Mouse (Mus musculus): Measurements from ENCODE around the gene Ttc34.

The Ttc34 gene

DNA sequence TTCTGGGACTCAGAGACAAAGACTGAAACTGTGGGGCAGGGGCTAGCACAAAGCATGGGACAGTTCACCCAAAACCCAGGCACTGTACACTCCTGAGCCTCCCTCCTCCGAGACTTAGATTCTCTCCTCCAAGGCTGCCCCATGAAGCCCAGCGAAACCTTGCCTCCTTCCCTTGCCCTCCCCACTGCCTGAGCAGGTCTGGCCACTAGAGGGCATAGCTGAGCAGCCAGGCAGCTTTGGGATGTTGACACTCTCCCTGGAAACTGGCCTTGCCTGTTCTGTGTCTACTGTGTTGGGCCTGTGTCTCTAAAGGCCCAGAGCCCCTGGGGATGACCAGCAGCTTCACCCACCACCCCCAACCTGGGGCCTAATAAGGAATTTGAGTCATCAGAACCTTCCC, at the start of gene Ttc34:
Gene Ttc34, plus strand, starts transcription at position 290 of the 400 bp plus-strand sequence.
- DNase-seq = no peak

DNA sequence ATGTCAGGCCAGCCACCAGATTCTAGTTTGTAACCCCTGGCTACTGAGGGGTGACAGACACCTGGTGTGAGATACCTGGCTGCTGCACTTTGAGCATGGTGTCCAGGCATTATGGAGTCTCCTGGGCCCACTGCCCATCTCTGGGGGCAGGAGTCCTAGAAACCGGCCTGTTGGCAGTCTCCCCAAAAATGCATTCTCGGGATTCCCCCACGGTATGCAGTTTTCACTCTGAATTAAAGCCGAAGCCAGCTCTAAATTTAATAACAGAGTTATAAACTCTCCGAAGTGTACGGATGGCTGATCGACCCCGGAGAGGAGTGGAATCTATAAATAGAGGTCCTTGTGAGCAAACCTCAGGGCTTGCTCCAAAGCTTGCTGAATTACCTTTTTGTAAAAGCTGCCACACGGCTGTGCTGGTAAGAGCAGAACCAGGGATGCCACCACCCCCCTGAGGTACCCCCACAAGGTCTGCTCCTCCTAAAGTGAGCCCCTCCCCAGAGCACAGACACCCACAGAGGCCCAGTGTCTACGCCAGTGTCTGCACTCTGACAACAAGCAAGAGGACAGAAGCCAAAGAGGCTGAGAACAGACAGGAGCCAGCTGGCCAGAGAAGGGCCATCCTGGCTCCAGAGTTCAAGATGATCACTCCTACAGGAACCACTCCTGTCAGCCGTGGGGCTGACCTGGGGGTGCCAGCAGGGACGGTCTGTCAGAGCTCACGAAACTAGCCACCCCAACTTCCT, 49.1 kb upstream of the Ttc34 start:
- no peak for DNase-seq

DNA sequence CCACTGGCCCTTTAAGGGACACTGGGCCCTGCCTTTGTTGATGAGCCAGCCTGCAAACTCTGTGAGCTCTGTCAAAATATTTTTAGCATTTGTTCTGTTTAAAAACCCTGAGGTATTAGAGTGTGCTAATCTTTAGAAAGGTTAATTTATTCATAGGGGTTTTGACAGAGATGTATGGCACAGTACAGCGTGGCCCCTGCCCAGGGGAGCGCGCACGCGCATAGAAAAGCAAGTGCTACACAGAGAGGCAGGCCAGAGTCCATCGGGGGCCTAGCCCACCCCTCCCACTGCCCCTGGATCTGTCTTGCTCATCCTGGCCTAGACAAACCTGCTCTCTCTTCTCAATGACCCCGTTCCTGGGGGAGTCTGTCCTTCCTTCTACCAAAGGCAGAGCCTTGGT, 45.4 kb upstream of the Ttc34 start:
- no peak for DNase-seq

DNA sequence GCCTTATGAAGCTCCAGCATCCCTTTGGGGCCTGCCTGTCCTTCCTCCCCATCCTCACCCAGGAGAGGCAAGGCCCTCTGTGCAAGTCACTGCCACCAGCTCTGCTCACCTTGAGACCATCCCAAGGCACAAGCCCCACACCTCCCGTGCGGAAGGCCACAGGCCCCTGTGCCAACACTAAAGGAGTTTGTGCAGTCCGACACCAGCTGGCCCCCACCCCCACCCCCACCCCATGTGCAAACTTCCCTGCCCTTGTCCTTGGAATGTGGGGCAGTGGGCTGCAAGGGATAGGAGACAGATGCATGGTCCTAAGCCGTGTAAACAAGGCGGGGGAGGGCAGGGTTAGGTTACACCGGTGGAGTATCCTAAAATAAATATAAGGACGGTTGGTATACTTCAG, 43.8 kb upstream of the Ttc34 start:
- DNase-seq = no peak

DNA sequence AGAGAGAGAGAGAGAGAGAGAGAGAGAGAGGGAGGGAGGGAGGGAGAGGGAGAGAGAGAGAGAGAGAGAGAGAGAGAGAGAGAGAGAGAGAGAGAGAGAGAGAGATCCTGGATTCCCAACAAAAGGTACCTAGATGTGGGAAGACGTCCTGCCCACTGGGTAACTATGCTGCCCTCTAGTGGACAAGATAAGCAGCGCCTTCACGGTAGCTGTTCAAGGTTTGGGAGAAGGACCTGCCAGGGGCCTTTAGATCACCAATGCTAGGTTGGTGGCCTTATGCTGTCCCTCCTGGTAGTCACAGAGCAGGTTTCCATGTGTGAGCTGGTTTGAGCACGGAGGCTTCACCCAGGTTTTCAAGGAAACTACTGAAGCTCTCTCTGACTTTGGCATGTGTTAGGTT, 39.4 kb upstream of the Ttc34 start:
- DNase-seq = peak; percentile 9

DNA sequence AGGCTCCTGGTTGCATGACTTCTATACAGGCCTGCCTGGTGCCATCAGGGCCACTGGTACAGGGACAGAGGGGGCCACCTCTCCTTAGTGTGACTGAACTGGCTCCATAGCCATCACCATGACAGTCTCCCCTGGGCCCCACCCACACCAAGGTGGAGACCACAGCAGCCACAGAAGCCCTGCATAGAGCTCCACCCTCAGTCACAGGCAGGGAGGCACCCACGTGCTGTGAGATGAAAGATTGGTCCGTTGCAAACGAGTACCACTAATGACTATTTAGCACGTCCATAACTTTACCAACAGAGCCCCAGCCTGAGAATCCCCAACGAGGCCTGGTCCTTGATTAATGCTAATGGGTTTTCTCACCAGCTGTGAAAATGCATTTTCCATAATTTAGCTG, 36.7 kb upstream of the Ttc34 start:
- no peak for DNase-seq

DNA sequence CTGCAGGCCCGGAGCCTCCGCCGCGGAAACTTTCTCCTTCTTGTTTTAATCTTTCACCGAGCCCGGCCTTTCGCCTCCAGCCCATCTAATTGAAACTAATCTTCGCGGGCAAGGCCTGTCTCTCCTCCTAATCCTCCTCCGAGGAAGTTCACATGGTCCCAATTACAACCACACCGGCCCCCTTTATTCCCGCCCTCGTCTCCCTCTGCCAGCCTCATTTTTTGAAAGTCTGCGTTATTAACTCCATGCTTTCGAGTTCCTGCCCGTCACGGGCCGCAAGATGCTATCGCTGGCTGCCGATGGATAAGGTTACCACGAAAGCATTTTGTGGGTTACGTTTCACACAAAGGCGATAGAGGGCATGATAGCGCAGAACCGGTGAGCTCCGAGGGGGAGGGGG, 35.0 kb upstream of the Ttc34 start:
- DNase-seq = no peak

DNA sequence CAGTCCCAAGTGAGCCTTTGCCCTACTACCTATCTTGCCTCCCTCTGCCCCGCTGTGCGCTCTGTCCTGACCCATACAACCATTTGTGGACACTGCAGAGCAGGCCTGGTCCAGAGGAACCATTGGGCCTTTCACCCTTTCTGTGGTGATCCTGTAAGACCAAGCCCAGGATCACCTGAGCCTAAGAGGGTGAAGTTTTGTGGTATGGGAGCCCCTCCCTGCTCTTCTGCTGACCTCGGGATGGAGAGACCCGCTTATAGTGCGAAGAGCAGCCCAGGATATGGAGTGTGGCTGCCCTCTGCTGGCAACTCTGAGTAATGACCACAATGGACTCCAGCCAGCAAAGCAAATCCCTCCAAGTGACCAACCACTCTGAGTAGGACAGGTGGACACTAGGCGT, 11.6 kb upstream of the Ttc34 start:
- DNase-seq = peak; percentile 56

DNA sequence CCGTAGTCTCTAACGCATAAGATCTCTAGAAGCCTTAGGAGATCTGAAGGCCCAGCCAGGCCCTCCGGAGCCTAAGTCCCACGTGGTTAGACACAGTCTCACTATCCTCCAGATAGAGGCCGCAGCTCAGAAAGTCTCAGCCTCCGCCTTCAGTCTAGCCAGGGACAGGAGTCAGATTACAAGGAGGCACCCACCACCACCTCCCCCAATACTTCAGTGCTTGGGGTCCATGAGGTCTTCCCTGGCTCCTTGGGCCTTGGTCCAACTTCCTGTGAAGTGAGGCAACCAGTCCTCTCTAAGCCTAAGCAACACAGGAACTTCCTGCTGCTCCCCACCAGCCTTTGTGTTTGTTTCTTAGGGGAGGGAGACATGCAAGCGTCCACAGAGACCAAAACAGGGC, 11.0 kb upstream of the Ttc34 start:
- DNase-seq = no peak

DNA sequence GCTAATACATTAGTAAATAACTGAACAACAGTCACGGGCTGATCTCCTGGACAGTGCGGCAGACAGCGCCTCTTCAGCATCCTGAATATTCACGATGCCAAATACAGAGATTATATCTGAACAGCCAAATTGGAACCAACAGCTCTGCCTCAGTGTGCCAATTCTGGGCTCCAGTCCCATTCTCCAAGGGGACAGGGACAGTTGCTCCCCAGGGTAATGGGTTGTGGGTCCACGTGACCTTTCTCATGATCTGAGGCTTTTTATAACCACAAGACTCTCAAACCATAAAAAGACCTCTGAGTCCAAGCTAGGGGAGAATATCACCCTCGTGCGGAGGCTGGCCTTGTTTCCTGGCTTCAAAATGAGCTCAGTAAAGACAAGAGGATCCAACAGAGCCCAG, 10.1 kb upstream of the Ttc34 start:
- peak; percentile 71 for DNase-seq

DNA sequence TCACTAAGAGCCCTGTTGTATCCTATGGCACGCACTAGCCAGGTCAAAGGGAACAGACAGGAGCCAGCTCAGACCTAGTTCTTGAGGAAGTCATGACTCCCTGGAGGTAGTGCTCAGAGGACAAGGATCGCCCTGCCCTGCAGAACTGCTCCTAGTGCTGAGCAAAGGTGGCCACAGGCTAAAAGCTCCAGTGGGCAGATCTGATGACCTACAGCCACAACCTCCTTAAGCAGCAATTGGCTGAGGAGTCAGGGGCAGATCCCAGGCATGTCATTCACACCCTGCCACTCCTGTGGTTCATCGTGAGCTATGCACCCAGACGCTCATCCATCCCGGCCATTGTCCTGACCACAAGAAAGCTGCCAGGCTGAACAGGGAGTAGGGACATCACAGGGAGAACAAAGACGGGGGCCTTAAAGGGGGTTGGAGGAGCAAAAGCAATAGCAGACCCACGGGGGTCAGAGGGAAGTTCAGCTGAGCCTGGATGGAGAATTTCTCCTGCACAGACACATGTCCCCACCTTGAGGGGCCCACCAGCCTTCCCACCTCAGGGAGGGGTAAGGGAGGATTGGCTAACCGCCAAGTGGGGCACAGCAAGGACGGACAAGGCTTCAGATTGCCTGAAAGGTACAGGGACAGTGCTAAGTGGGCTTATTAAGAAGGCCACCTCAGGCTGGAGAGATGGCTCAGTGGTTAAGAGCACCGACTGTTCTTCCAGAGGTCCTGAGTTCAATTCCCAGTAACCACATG, 9.2 kb upstream of the Ttc34 start:
- no peak for DNase-seq

DNA sequence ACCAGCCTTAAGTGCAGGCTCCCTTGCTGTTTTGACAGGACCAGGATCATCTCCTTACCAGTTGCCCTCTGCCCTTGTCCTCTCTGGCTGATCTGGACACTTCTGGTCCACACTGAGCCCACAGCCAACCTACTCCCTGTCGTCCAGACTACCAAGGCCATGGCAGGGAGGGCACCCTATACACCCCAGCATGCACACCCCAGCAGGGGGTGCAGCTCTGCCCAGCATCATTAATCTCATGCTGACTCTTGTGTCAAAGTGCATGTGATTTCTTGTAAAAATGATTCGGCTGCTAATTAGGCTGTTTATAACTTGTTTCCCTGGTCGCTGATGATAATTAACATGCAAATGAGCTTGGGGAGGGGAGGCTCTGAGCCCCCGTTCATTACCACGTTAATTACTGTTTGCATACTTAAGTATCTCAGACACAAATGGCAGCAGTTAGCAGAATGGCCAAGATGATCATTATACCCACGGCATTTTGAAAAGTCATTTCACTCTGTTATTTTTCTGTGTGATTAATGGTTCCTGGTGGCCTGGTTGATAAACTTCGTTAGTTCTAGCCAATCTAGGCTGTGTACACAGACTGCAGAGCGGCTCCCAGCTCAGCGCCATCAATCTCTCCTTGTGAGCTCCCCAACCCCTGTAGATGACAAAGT, 5.2 kb upstream of the Ttc34 start:
- no peak for DNase-seq

DNA sequence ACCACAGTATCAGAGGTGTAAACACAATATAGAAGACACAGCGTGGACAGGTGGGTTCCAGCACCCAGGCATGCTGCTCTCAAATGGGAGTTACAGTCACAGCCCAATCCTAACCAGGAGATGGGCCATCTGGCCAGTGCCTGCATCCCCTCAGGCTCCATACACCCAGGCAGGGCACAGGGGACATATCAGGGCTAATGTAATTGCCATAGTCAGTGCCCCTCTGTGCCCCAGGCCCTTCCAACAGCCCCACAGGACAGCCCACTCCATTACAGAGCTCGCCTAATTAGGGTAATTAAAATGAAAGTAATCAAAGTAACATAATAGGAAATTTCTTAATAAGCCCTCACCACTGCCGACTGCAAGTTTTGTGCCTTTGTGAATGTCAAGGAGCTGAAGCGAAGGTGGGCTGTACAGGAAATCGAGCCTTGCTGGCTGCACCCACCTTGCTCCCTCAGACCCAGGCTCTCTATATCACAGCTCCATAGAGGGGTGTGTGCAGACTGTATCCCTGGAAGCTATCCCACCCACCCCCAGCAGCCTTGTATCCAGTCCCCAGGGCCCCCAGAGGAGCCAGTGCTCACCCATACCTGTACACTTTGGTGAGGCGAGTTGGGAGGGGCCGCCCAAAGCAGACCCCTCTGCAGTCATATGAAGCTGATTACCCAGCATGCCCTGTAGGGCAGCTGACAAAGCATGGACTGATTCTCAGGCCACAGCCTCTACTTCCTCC, 910 bp upstream of the Ttc34 start:
- no peak for DNase-seq

DNA sequence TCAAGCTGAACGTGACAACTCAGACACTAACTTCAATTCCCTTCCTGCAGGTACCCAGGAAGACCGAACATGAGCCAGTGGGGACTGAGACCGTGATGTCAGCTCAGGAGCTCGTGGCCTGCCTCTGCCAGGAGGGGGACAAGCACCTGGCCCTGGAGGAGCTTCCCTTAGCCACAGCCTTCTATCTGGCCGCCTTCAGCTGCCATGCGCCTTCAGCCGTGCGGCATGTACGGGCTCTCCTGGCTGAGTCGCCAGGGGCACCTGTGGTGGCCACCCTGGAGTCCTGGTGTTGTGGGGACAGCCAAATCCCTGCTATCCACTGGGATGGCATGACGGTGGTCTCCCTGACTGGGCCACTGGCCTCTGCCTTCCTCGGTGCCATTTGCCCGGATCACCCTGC, 1.5 kb downstream of the Ttc34 start:
- DNase-seq = no peak

DNA sequence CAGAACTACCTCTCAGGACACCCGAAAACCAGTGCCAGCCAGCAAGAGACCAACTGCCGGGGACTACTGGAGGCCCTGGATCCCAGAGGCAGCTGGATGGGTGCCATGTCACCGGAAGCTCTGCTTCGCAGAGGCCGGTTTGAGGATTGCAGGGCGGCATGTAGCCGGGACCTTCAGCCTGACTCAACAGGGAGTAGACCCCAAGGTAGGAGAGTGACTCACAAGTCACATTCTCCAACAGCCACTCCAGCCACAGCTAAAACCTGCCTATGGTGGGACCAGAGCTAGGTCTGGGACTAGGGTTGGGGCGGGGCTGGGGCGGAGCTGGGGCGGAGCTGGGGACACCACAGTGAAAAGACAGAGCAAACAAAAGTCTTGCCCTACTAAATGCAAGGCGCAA, 2.1 kb downstream of the Ttc34 start:
- no peak for DNase-seq

DNA sequence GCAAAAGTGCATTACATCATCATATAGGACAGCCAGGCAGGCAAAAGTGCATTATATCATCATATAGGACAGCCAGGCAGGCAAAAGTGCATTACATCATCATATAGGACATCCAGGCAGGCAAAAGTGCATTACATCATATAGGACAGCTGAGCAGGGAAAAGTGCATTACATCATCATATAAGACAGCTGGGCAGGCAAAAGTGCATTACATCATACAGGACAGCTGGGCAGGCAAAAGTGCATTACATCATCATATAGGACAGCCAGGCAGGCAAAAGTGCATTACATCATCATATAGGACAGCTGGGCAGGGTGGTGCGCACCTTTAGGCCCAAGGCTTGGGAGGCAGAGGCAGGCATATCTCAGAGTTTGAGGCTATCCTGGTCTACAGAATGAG, 15.4 kb downstream of the Ttc34 start:
- DNase-seq = peak; percentile 14

DNA sequence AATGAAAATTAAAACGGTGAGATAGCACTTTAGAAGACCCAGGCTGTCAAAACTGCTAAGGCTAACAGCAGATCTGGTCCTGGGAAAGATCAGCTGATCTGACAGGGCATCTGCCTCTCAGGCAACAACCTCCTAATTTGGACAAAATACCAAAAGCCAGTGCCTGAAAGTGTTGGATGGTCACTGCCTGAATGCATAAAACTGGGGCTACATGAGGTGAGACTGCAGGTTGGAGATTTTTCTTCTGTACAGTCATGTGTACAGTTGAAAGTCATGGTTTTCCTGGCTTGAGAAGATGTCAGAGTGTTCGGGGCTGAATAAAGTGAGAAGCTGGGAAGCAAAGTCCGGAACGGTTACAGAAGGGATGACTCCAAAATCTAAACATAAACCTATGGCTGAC, 16.6 kb downstream of the Ttc34 start:
- no peak for DNase-seq

DNA sequence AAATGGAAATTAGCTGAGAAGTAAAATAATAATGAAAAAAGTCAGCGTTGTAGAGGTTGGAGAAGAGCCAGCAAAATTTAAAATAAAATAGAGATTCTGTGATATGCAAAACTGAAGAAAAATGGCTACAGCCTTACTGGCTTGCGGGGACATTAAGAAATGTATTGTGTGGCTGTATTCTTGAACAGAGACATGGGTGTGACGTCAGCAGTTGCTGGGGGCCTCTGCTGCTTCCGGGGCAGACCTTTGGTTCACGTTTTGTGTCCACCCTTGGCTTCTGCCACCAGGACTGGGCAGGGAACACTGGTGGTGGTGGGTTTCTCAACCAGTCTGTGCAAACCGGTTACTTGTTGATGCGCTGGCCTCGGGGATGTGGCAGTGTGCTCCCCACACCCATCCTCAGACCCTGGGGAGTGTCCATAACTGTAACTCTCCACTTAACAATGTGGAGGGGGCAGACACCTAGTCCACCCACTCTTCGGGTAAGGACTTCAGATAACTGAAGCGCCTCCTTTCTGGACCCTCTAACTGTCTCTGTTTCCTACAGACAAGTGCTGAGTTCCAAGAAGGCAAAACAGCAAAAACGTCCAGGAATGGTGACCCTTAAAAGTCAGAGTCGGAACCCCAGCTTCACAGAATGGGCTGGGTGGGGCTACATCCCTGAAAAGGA, 17.6 kb downstream of the Ttc34 start:
- DNase-seq = peak; percentile 56

DNA sequence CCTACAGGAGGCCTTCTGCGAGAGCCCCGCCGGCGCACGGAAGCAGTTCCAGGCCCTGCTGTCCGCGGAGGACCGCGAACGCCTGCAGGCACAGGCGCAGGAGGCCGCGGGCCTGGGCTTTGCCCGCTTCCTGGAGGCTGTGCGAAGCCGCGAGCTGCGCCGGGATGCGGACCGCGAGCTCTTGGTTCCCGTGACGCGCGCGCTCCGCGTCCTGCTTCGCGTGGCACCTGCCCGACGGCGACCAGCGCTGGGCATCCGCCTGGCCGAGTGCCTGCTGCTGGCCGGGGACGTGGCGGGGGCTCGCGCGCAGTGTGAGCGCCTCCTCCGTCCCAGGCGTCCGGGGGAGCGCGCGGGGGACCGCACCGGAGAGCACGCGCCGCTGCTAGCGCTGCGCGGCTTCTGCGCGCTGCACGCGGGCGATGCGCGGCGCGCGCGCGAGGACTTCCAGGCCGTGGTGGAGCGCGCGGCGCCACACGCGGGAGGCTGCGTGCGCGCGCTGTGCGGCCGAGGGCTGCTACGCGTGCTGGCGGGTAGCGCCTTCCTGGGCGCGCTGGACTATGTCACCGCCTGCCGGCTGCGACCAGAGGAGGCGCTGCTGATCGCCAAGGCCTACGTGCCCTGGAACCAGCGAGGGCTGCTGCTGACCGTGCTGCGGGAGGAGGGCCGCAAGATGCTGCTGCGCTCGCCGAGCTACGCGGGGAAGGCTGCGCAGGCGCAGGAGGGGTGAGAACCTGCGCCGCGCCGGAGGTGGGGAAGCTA, 18.6 kb downstream of the Ttc34 start:
- peak; percentile 98 for DNase-seq

DNA sequence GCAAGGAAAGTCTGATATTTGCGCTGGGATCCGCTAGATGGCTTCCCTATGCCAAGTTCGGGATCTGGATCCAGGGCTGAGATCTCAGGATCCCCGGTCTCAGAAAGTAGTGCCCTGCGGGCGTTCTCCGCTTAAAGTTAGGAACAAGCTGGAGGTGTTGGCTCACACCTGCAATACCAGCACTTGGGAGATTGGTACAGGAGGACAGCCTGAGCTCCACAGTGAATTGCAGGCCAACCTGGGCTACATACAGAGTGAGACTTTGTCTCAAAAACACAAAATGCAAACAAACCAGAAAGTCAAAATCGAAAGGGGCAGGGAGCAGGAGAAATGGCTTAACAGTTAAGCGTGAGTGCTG, 19.2 kb downstream of the Ttc34 start:
- DNase-seq = no peak

DNA sequence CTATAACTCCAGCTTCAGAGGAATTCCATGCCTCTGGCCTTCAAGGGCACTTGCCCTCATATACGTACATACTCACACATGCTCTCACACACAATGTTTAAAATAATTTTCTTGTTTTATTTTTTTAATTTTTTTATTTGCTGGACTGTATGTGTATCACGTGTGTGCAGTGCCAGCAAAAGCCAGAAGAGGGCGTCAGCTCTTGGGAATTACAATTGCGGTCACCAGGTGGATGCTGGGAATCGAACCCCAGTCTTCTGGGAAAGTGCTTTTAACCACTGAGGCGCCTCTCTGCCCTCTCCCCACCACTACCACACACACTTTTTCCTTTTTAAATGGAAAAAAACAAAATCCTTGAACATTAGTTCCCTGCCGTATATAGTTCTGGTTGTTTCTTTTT, 19.6 kb downstream of the Ttc34 start:
- DNase-seq = peak; percentile 64

Measured in cerebellum, adult 11-12 months (tissue).